Mouse (Mus musculus): ENCODE results near the gene Wipf2.
"Not testable (repeated sequence)": the region's sequence is repeated elsewhere in the genome, so short reads cannot be mapped to it uniquely, and the experiment has no call there.

The Wipf2 gene

GRCm38 (mm10) chr11:98863028-98863750, at the start of gene Wipf2:
Gene Wipf2 (plus strand): TSS chr11:98863638.
- in situ Hi-C loops (cut with MboI, MseI): no loop called here

- in situ Hi-C loops (cut with MboI, MseI): no loop called here
Observed at GRCm38 (mm10) chr11:98816706-98817239, 46.7 kb upstream of the Wipf2 start.

GRCm38 (mm10) chr11:98820968-98821367, 42.5 kb upstream of the Wipf2 start:
- in situ Hi-C loops (cut with MboI, MseI): loop anchor here (5.0 kb wide), 1 partner anchor 171 kb away; no protein-coding TSS in a partner anchor

GRCm38 (mm10) chr11:98826071-98826470, 37.4 kb upstream of the Wipf2 start:
- in situ Hi-C loops (cut with MboI, MseI): not testable (repeated sequence)

GRCm38 (mm10) chr11:98827877-98828276, 35.6 kb upstream of the Wipf2 start:
- in situ Hi-C loops (cut with MboI, MseI): no loop called here

- in situ Hi-C loops (cut with MboI, MseI): no loop called here
Observed at GRCm38 (mm10) chr11:98829091-98829775, 34.2 kb upstream of the Wipf2 start.

GRCm38 (mm10) chr11:98829875-98830274, 33.6 kb upstream of the Wipf2 start:
- in situ Hi-C loops (cut with MboI, MseI): no loop called here

- in situ Hi-C loops (cut with MboI, MseI): loop anchor here (5.0 kb wide), 1 partner anchor 33 kb away; the partner anchor contains the start of gene Casc3
Observed at GRCm38 (mm10) chr11:98835296-98835695, 28.1 kb upstream of the Wipf2 start.

GRCm38 (mm10) chr11:98835725-98836124, 27.7 kb upstream of the Wipf2 start:
- in situ Hi-C loops (cut with MboI, MseI): loop anchor here (5.0 kb wide), 1 partner anchor 33 kb away; the partner anchor contains the start of gene Casc3

GRCm38 (mm10) chr11:98836128-98836527, 27.3 kb upstream of the Wipf2 start:
- in situ Hi-C loops (cut with MboI, MseI): loop anchor here (5.0 kb wide), 1 partner anchor 34 kb away; the partner anchor contains the start of gene Casc3

- in situ Hi-C loops (cut with MboI, MseI): loop anchor here (5.0 kb wide), 1 partner anchor 34 kb away; the partner anchor contains the start of gene Casc3
Observed at GRCm38 (mm10) chr11:98836651-98837141, 26.7 kb upstream of the Wipf2 start, which contains the start of gene Rapgefl1. Gene Rapgefl1 (plus strand): TSS chr11:98836785.

- in situ Hi-C loops (cut with MboI, MseI): loop anchor here (5.0 kb wide), 1 partner anchor 35 kb away; the partner anchor contains the start of gene Casc3
Observed at GRCm38 (mm10) chr11:98837231-98837704, 26.2 kb upstream of the Wipf2 start.

GRCm38 (mm10) chr11:98837917-98838316, 25.5 kb upstream of the Wipf2 start:
- in situ Hi-C loops (cut with MboI, MseI): loop anchor here (5.0 kb wide), 1 partner anchor 36 kb away; the partner anchor contains the start of gene Casc3

- in situ Hi-C loops (cut with MboI, MseI): loop anchor here (5.0 kb wide), 1 partner anchor 36 kb away; the partner anchor contains the start of gene Casc3
Observed at GRCm38 (mm10) chr11:98838512-98838911, 24.9 kb upstream of the Wipf2 start.

- in situ Hi-C loops (cut with MboI, MseI): loop anchor here (5.0 kb wide), 1 partner anchor 37 kb away; the partner anchor contains the start of gene Casc3
Observed at GRCm38 (mm10) chr11:98839402-98839801, 24.0 kb upstream of the Wipf2 start.

GRCm38 (mm10) chr11:98839897-98840296, 23.5 kb upstream of the Wipf2 start:
- in situ Hi-C loops (cut with MboI, MseI): loop anchor here (5.0 to 10.0 kb wide), 2 partner anchors 38 to 1295 kb away; partner anchors contain the start of gene Casc3

- in situ Hi-C loops (cut with MboI, MseI): loop anchor here (10.0 kb wide), 1 partner anchor 1301 kb away; no protein-coding TSS in a partner anchor
Observed at GRCm38 (mm10) chr11:98846016-98846415, 17.4 kb upstream of the Wipf2 start.

- in situ Hi-C loops (cut with MboI, MseI): loop anchor here (10.0 kb wide), 1 partner anchor 1302 kb away; no protein-coding TSS in a partner anchor
Observed at GRCm38 (mm10) chr11:98846865-98847604, 16.4 kb upstream of the Wipf2 start.

GRCm38 (mm10) chr11:98849196-98849894, 14.1 kb upstream of the Wipf2 start:
- in situ Hi-C loops (cut with MboI, MseI): loop anchor here (10.0 kb wide), 1 partner anchor 1305 kb away; no protein-coding TSS in a partner anchor
